Mouse (Mus musculus): ENCODE measurements around the gene Racgap1.

Gene Racgap1

GRCm38 (mm10) chr15:99589704-99590103 lies 61.8 kb downstream of the Racgap1 start:
- no peak for DNase-seq (ENCODE audit: low spot score)

- no peak for DNase-seq (ENCODE audit: low spot score)
Measured at GRCm38 (mm10) chr15:99589237-99589636, 62.2 kb downstream of the Racgap1 start.

- no peak for DNase-seq (ENCODE audit: low spot score)
Measured at GRCm38 (mm10) chr15:99586525-99586924, 64.9 kb downstream of the Racgap1 start.

- no peak for DNase-seq (ENCODE audit: low spot score)
Measured at GRCm38 (mm10) chr15:99585741-99586140, 65.7 kb downstream of the Racgap1 start.

GRCm38 (mm10) chr15:99584407-99585202 lies 66.9 kb downstream of the Racgap1 start:
- DNase-seq (ENCODE audit: low spot score), result no peak

GRCm38 (mm10) chr15:99583463-99584344 lies 67.8 kb downstream of the Racgap1 start:
- no peak for DNase-seq (ENCODE audit: low spot score)

GRCm38 (mm10) chr15:99578802-99579485 lies 72.5 kb downstream of the Racgap1 start, which contains the start of gene Aqp2:
Aqp2 (plus strand) TSS chr15:99579055.
- DNase-seq (ENCODE audit: low spot score), result no peak

Data from left cerebral cortex, adult 11 months (tissue).